Mouse (Mus musculus): ENCODE results near the gene Ern1. TPM values are rescaled to one million over a fixed set of nuclear protein-coding genes. Genes with fewer than 3 reads are reported as not detected.
"Not testable (repeated sequence)": the region's sequence is repeated elsewhere in the genome, so short reads cannot be mapped to it uniquely, and the experiment has no call there.

The Ern1 gene
- polyA plus RNA-seq, 1 experiment, result 9.3 TPM

- no peaks in the 10 kb centered on the region; the same call in 1 of the 2 replicates for H3K4me1 ChIP-seq (ENCODE audit: control insufficient read depth, insufficient read depth, low read length)
- no peak overlapping the region for H3K4me3 ChIP-seq (ENCODE audit: insufficient read depth, low read length)
- TF ChIP-seq POLR2A (IDR thresholded peaks at IDR 0.05; ENCODE audit: low read depth, low read length) (no peak), CTCF (IDR thresholded peaks at IDR 0.05; ENCODE audit: borderline replicate concordance, insufficient read depth, low read length) (no peak)
- no peak overlapping the region for H3K27ac ChIP-seq (ENCODE audit: insufficient read depth, low read length)
These were observed 77.6 kb downstream of the Ern1 start for GRCm38 (mm10) chr11:106410011-106410410.

DNA sequence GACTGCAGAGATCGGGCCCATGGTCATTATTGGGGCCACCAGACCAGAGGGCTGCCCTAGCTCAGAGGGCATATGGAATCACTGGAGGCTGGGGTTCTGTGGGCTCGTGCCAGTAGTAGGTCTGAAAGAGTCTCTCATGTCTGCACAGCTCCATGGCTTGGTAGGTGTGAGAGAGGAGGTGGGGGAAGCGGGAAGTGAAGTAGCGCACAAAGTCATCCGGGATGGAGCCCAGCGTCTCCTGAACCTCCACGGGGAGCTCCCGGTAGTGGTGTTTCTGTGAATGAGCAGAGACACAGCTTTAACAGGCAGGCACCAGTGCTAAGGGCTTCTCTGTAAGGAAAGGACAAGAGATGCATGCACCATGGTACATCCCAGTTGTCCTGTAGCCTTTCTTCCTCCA lies 89.2 kb downstream of the Ern1 start:
- TF ChIP-seq POLR2A (IDR thresholded peaks at IDR 0.05; ENCODE audit: low read depth, low read length) (no peak), CTCF (IDR thresholded peaks at IDR 0.05; ENCODE audit: borderline replicate concordance, insufficient read depth, low read length) (no peak)
- no peak overlapping the region for H3K27ac ChIP-seq (ENCODE audit: insufficient read depth, low read length)

GRCm38 (mm10) chr11:106397656-106398055 lies 90.0 kb downstream of the Ern1 start:
- no peak overlapping the region for H3K4me3 ChIP-seq (ENCODE audit: insufficient read depth, low read length)
- H3K27ac ChIP-seq (ENCODE audit: insufficient read depth, low read length), result no peak overlapping the region
- TF ChIP-seq CTCF (IDR thresholded peaks at IDR 0.05; ENCODE audit: borderline replicate concordance, insufficient read depth, low read length) (no peak), POLR2A (IDR thresholded peaks at IDR 0.05; ENCODE audit: low read depth, low read length) (no peak)
- H3K4me1 ChIP-seq (ENCODE audit: control insufficient read depth, insufficient read depth, low read length), result no peaks in the 10 kb centered on the region

More for the DNA sequence above, 89.2 kb downstream of the Ern1 start:
- Histone ChIP-seq H3K4me1 (ENCODE audit: control insufficient read depth, insufficient read depth, low read length) (no peaks in the 10 kb centered on the region), H3K4me3 (ENCODE audit: insufficient read depth, low read length) (no peak overlapping the region)

- H3K27ac ChIP-seq (ENCODE audit: insufficient read depth, low read length); H3K4me3 ChIP-seq (ENCODE audit: insufficient read depth, low read length); H3K4me1 ChIP-seq (ENCODE audit: control insufficient read depth, insufficient read depth, low read length): not testable (repeated sequence)
These were observed 93.6 kb downstream of the Ern1 start for GRCm38 (mm10) chr11:106394055-106394454.

DNA sequence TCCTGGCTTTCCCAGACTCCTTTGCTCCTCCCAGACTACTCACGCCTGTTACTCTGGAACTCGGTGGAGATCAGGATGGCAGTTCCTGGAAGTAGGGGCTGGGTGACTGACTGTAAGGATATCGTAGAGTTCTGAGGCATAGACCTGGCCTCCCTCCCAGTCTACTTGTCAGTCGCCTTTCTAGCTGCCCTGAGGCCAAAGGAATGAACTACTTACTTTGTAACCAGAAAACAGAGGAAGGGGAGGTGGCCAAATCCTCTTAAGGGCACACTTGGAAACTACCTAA lies 94.4 kb downstream of the Ern1 start:
- Histone ChIP-seq H3K27ac (ENCODE audit: insufficient read depth, low read length) (no peak overlapping the region), H3K4me1 (ENCODE audit: control insufficient read depth, insufficient read depth, low read length) (no peaks in the 10 kb centered on the region)

GRCm38 (mm10) chr11:106392597-106393330 lies 94.9 kb downstream of the Ern1 start:
- TF ChIP-seq CTCF (IDR thresholded peaks at IDR 0.05; ENCODE audit: borderline replicate concordance, insufficient read depth, low read length), result no peak
- no peak for TF ChIP-seq POLR2A (IDR thresholded peaks at IDR 0.05; ENCODE audit: low read depth, low read length)
- H3K4me1 ChIP-seq (ENCODE audit: control insufficient read depth, insufficient read depth, low read length), result no peaks in the 10 kb centered on the region
- no peak overlapping the region for H3K27ac ChIP-seq (ENCODE audit: insufficient read depth, low read length)
- no peak overlapping the region for H3K4me3 ChIP-seq (ENCODE audit: insufficient read depth, low read length)

More for the DNA sequence above, 94.4 kb downstream of the Ern1 start:
- H3K4me3 ChIP-seq (ENCODE audit: insufficient read depth, low read length), result no peak overlapping the region
- no peak for TF ChIP-seq POLR2A (IDR thresholded peaks at IDR 0.05; ENCODE audit: low read depth, low read length)
- TF ChIP-seq CTCF (IDR thresholded peaks at IDR 0.05; ENCODE audit: borderline replicate concordance, insufficient read depth, low read length), result no peak

DNA sequence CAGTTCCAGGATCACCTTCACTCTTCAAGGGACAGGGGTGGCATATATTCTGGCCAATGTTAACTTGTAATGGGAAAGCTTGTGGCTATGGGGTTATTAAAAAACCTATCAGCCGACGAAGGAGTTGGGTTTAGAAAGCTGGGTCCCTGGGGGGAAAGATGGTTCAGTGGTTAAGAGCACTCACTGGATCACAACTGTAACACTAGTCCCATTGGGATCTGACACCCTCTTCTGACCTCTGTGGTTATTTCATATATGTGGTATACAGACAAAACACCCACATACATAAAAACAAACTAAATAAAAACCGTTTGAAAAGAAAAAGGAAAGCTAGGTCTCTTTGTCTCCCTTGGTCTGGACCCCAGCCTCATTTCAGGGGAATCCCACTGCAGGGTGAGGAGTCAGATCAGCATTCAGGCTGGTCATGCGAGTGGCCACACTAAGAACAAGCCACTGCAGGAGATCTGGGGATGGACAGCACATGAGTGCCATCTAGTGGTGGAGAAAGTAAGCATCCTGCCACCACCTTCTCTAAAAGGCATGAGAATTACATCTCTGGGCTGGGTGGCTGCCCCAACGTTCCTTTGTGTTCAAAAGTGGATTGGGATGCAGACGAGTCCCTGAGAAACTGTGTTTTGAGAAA lies 96.0 kb downstream of the Ern1 start:
- no peak overlapping the region for H3K4me3 ChIP-seq (ENCODE audit: insufficient read depth, low read length)
- no peaks in the 10 kb centered on the region for H3K4me1 ChIP-seq (ENCODE audit: control insufficient read depth, insufficient read depth, low read length)
- H3K27ac ChIP-seq (ENCODE audit: insufficient read depth, low read length), result no peak overlapping the region
- TF ChIP-seq POLR2A (IDR thresholded peaks at IDR 0.05; ENCODE audit: low read depth, low read length), result no peak
- peak; percentile 83 for TF ChIP-seq CTCF (IDR thresholded peaks at IDR 0.05; ENCODE audit: borderline replicate concordance, insufficient read depth, low read length)

DNA sequence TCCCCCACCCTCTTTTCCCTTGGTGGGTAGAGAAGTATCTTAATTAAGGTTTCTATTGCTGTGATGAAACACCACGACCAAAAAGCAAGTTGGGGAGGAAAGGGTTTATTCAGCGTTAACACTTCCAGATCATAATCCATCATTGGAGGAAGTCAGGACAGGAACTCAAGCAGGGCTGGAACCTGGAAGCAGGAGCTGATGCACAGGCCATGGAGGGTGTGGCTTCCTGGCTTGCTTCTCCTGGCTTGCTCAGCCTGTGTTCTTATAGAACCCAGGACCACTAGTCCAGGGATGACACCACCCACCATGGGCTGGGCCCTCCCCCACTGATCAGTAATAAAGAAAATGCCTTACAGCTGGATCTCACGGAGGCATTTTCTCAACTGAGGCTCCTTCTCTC lies 96.9 kb downstream of the Ern1 start:
- TF ChIP-seq POLR2A (IDR thresholded peaks at IDR 0.05; ENCODE audit: low read depth, low read length) (no peak), CTCF (IDR thresholded peaks at IDR 0.05; ENCODE audit: borderline replicate concordance, insufficient read depth, low read length) (no peak)
- H3K4me1 ChIP-seq (ENCODE audit: control insufficient read depth, insufficient read depth, low read length), result no peaks in the 10 kb centered on the region
- no peak overlapping the region for H3K27ac ChIP-seq (ENCODE audit: insufficient read depth, low read length)
- H3K4me3 ChIP-seq (ENCODE audit: insufficient read depth, low read length), result no peak overlapping the region

GRCm38 (mm10) chr11:106389611-106390010 lies 98.0 kb downstream of the Ern1 start:
- Histone ChIP-seq H3K4me1 (ENCODE audit: control insufficient read depth, insufficient read depth, low read length) (no peaks in the 10 kb centered on the region), H3K4me3 (ENCODE audit: insufficient read depth, low read length) (no peak overlapping the region), H3K27ac (ENCODE audit: insufficient read depth, low read length) (no peak overlapping the region)
- no peak for TF ChIP-seq POLR2A (IDR thresholded peaks at IDR 0.05; ENCODE audit: low read depth, low read length)
- no peak for TF ChIP-seq CTCF (IDR thresholded peaks at IDR 0.05; ENCODE audit: borderline replicate concordance, insufficient read depth, low read length)

DNA sequence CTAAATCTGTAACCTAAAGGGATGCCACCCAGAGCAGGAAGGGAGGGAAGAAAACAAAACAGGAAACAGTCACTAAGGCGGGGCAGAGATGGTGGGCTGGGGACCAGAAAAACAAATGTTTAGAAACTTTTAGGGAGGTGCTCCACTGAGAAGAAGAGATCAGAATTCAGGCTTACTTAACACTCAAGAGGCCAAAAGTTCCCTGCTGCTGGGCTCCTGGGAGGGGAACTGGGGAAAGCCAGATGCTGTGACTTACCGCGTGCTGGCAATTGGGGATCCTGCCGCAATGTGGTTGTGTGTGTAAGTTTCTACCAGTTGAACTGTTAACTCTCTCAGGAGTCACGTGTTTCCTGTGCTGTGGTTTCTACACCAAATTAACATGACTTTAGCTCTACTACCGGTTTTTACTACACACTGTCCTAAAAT lies 99.8 kb downstream of the Ern1 start, which contains the start of gene Icam2:
TSS of gene Icam2 (minus strand) at position 285 of the 426 bp plus-strand sequence.
- TF ChIP-seq CTCF (IDR thresholded peaks at IDR 0.05; ENCODE audit: borderline replicate concordance, insufficient read depth, low read length) (no peak), POLR2A (IDR thresholded peaks at IDR 0.05; ENCODE audit: low read depth, low read length) (no peak)
- H3K4me1 ChIP-seq (ENCODE audit: control insufficient read depth, insufficient read depth, low read length), result no peaks in the 10 kb centered on the region
- no peak within 1 kb of the TSS for H3K4me3 ChIP-seq (ENCODE audit: insufficient read depth, low read length)
- no peak within 1 kb of the TSS for H3K27ac ChIP-seq (ENCODE audit: insufficient read depth, low read length)
